Mouse (Mus musculus) hindbrain, embryonic 15.5 days (tissue): ENCODE measurements around the gene Lpcat1. TPM values are rescaled to one million over a fixed set of nuclear protein-coding genes. Genes with fewer than 3 reads are reported as not detected.
A peak's percentile ranks its signal among the peaks of the same experiment; 100 is the strongest.

Source experiments
- ATAC-seq: fragments of 200-750 bp; cut with Nextera tagmentation; 2 replicates; pipeline ENCODE4 v1.8.0; 2017; ENCODE audit warnings: low read depth, moderate number of reproducible peaks, moderate TSS enrichment; ENCODE audit not compliant: low FRiP score
- H3K27ac ChIP-seq: fragments of 300-500 bp; sonication (generic); replicated peaks from 2 replicates; pipeline ENCODE4 v1.5.1; 2015; ENCODE audit warnings: mild to moderate bottlenecking, inconsistent platforms
- H3K27me3 ChIP-seq: fragments of 300-500 bp; sonication (generic); 2 replicates; pipeline ENCODE4 v1.6.1; 2015; ENCODE audit warnings: control low read depth, inconsistent platforms
- H3K36me3 ChIP-seq: fragments of 300-500 bp; sonication (generic); 2 replicates; pipeline ENCODE4 v1.6.1; 2015; ENCODE audit warnings: control low read depth, inconsistent platforms
- H3K4me1 ChIP-seq: fragments of 300-500 bp; sonication (generic); replicated peaks from 2 replicates; pipeline ENCODE4 v1.6.1; 2015; ENCODE audit warnings: control low read depth, inconsistent platforms
- H3K4me2 ChIP-seq: fragments of 300-500 bp; sonication (generic); 2 replicates; pipeline ENCODE4 v1.6.1; 2015; ENCODE audit warnings: moderate library complexity, mild to moderate bottlenecking, inconsistent platforms
- H3K4me3 ChIP-seq: fragments of 300-500 bp; sonication (generic); 2 replicates; pipeline ENCODE4 v1.5.1; 2015; ENCODE audit warnings: mild to moderate bottlenecking, inconsistent platforms
- H3K9ac ChIP-seq: fragments of 300-500 bp; sonication (generic); 2 replicates; pipeline ENCODE4 v1.6.1; 2015; ENCODE audit warnings: inconsistent platforms
- H3K9me3 ChIP-seq: fragments of 300-500 bp; sonication (generic); 2 replicates; pipeline ENCODE4 v1.6.1; 2016; ENCODE audit warnings: control low read depth, inconsistent platforms
- WGBS: fragments of 180-500 bp; shearing (Covaris S2); methylation state at CpG from one replicate; pipeline ENCODE4 v1.1.7; 2015; 5-methylcytosine and 5-hydroxymethylcytosine counted together
- polyA plus RNA-seq: library from polyadenylated mRNA; unstranded; fragments of >200 nt; fragmentation: Nextera tagmentation; extraction: Ambion mirVana; gene quantifications from 2 replicates; pipeline ENCODE4 v1.2.1, GENCODE M21; 2015

The Lpcat1 gene
- polyA plus RNA-seq, result 68.1 and 74.3 TPM in 2 replicates

DNA sequence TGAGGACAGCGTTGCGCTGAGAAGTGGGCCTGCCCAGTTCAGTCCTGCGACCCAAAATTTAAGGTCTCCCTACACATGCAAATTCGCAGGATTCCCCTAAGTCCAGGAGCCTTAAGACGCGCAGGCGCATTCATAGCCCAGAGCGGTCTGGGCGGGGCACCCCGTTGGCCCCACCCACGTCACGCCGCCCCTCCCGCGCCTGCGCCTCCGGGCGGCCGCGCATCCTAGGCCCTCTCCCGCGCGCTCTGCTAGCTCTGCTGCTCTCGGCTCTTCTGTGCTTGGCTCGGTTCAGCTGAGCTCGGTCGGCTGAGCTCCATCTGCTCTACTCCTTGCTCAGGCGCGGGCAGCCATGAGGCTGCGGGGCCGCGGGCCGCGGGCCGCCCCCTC, at the start of gene Lpcat1:
Gene Lpcat1 (plus strand): TSS at position 164 of the 387 bp plus-strand sequence.
- H3K4me1 ChIP-seq, result peaks cover 35% of the 10 kb centered on the region
- no peaks in the 10 kb centered on the region for H3K9me3 ChIP-seq
- no peaks in the 10 kb centered on the region for H3K36me3 ChIP-seq
- H3K27ac ChIP-seq, result peak within 1 kb of the TSS; percentile 92
- peak within 1 kb of the TSS; percentile 61 for H3K4me3 ChIP-seq
- peak; percentile 96 for ATAC-seq
- peak within 1 kb of the TSS; percentile 80 for H3K4me2 ChIP-seq
- H3K27me3 ChIP-seq, result no peaks in the 10 kb centered on the region
- WGBS, result under 1% methylated on average over 35 of the region's 35 CpGs
- peak within 1 kb of the TSS; percentile 77 for H3K9ac ChIP-seq

GRCm38 (mm10) chr13:73417478-73418220, 49.3 kb upstream of the Lpcat1 start:
- no peak overlapping the region for H3K9ac ChIP-seq
- 30% methylated on average over 15 of the region's 15 CpGs for WGBS
- H3K27ac ChIP-seq, result no peak overlapping the region
- H3K36me3 ChIP-seq, result no peaks in the 10 kb centered on the region
- H3K4me1 ChIP-seq, result no peaks in the 10 kb centered on the region; the same call in 1 of the 2 replicates
- H3K27me3 ChIP-seq, result no peaks in the 10 kb centered on the region
- no peaks in the 10 kb centered on the region for H3K9me3 ChIP-seq
- peak; percentile 63; the same call in 1 of the 2 replicates for ATAC-seq
- no peak overlapping the region for H3K4me3 ChIP-seq
- no peak overlapping the region for H3K4me2 ChIP-seq

- 31% methylated on average over 12 of the region's 12 CpGs for WGBS
- no peak for ATAC-seq
- H3K27ac ChIP-seq, result no peak overlapping the region
These were observed 48.7 kb upstream of the Lpcat1 start for GRCm38 (mm10) chr13:73418297-73418696.

DNA sequence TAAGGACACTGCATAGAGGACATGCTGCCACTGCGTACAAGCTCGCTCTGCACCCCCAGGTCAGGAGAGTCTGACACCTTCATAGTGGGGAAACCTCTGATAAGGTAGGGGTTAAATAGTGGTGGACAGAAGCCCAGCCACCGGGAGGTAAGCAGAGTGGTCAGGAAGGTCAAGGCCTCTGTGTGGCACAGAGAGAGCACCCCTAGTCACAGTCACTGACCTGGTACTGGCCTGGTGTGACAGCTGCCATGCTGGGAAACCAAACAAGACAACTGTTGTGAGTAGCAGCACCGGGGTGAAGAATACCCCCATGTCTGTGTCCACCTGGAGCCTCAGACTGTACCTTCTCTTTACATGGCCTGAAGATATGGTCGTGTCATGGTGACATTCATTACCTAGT, 47.8 kb upstream of the Lpcat1 start:
- Histone ChIP-seq H3K36me3 (no peaks in the 10 kb centered on the region), H3K27ac (no peak overlapping the region), H3K27me3 (no peaks in the 10 kb centered on the region), H3K4me1 (no peaks in the 10 kb centered on the region; the same call in 1 of the 2 replicates), H3K9me3 (no peaks in the 10 kb centered on the region), H3K4me2 (no peak overlapping the region), H3K4me3 (no peak overlapping the region), H3K9ac (no peak overlapping the region)
- WGBS, result 67% methylated on average over 5 of the region's 5 CpGs
- ATAC-seq, result no peak

More at GRCm38 (mm10) chr13:73418297-73418696, 48.7 kb upstream of the Lpcat1 start:
- Histone ChIP-seq H3K9ac (no peak overlapping the region), H3K27me3 (no peaks in the 10 kb centered on the region), H3K9me3 (no peaks in the 10 kb centered on the region), H3K4me2 (no peak overlapping the region), H3K36me3 (no peaks in the 10 kb centered on the region), H3K4me1 (no peaks in the 10 kb centered on the region; the same call in 1 of the 2 replicates), H3K4me3 (no peak overlapping the region)

DNA sequence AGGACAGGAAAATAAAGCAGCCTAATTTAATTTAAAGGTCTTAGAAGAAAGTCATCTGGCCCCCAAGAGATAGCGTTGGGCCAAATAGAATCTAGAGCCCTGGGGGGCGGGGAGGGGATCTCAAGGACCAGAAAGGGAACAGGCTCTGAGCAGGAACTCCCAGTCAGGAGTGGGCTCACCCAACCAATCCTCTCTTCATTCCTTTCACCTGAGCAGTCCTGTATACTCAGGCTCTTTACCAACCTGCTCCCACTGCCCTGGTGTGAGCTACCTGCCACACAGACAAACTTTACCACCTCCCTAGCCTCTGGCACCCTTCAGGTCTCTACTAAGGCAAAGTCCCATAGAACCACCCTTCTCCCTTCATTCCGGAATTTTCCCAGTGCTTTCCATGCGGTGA, 44.0 kb upstream of the Lpcat1 start:
- Histone ChIP-seq H3K4me3 (no peak overlapping the region), H3K4me1 (peaks cover 7% of the 10 kb centered on the region; the same call in 1 of the 2 replicates), H3K36me3 (no peaks in the 10 kb centered on the region), H3K9me3 (no peaks in the 10 kb centered on the region), H3K4me2 (no peak overlapping the region), H3K9ac (no peak overlapping the region), H3K27me3 (no peaks in the 10 kb centered on the region), H3K27ac (no peak overlapping the region)
- WGBS, result 67% methylated on average over 4 of the region's 4 CpGs
- no peak for ATAC-seq

DNA sequence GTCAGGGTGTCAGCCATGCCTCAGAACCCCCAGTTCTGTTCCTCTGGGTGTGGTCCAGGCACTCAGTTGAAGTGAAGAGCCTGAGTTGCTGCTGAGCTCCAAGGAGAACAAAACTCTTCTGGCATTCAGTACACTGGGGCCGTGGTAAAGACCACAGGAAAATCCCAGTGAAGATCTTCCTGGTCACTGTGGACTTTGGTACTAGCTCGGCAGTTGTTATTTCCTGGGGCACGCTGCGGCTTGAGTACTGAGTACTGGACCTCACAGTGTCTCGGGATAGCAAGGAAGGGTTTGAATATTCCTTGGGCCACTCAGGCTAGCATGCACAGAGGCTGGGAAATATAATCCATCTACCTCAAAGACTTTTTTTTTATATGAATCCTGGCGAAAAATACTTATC, 42.0 kb upstream of the Lpcat1 start:
- Histone ChIP-seq H3K4me2 (no peak overlapping the region), H3K27me3 (no peaks in the 10 kb centered on the region), H3K36me3 (no peaks in the 10 kb centered on the region), H3K4me1 (peaks cover 7% of the 10 kb centered on the region; the same call in 1 of the 2 replicates), H3K9me3 (no peaks in the 10 kb centered on the region), H3K4me3 (no peak overlapping the region), H3K9ac (no peak overlapping the region), H3K27ac (no peak overlapping the region)
- no peak for ATAC-seq
- WGBS, result 74% methylated on average over 6 of the region's 6 CpGs

- Histone ChIP-seq H3K4me3 (no peak overlapping the region), H3K4me2 (peak overlapping the region; percentile 18), H3K9ac (0 out of 2 replicates have a peak overlapping the region, but pooled peaks have one; percentile 9), H3K27ac (no peak overlapping the region), H3K4me1 (peaks cover 7% of the 10 kb centered on the region; the same call in 1 of the 2 replicates), H3K9me3 (no peaks in the 10 kb centered on the region), H3K27me3 (no peaks in the 10 kb centered on the region), H3K36me3 (no peaks in the 10 kb centered on the region)
- WGBS, result 5% methylated on average over 11 of the region's 11 CpGs
- ATAC-seq, result peak; percentile 72; the same call in 1 of the 2 replicates
These were observed 41.0 kb upstream of the Lpcat1 start for GRCm38 (mm10) chr13:73425839-73426490.

DNA sequence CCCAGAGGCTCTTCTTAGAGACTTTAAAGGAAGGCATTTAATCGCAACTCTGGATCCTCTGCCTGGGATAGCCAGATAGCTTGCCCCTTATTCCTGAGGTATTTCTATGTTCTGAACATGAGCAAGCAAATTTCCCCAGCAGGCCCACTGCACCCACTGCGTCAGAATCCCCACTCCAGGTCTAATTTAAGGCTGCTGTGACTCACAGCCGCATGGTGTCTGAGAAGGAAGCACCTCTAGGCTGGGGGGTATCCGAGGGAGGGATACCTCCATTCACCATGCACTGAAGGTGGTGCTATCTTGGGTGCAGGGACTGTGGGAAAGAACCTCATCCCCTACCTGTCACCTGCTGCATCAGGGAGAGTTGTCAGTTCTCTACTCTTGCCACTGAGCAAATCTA, 40.4 kb upstream of the Lpcat1 start:
- Histone ChIP-seq H3K4me1 (peaks cover 7% of the 10 kb centered on the region; the same call in 1 of the 2 replicates), H3K27me3 (no peaks in the 10 kb centered on the region), H3K27ac (no peak overlapping the region), H3K4me2 (no peak overlapping the region), H3K9ac (no peak overlapping the region), H3K36me3 (no peaks in the 10 kb centered on the region), H3K9me3 (no peaks in the 10 kb centered on the region), H3K4me3 (no peak overlapping the region)
- 91% methylated on average over 4 of the region's 4 CpGs for WGBS
- no peak for ATAC-seq

DNA sequence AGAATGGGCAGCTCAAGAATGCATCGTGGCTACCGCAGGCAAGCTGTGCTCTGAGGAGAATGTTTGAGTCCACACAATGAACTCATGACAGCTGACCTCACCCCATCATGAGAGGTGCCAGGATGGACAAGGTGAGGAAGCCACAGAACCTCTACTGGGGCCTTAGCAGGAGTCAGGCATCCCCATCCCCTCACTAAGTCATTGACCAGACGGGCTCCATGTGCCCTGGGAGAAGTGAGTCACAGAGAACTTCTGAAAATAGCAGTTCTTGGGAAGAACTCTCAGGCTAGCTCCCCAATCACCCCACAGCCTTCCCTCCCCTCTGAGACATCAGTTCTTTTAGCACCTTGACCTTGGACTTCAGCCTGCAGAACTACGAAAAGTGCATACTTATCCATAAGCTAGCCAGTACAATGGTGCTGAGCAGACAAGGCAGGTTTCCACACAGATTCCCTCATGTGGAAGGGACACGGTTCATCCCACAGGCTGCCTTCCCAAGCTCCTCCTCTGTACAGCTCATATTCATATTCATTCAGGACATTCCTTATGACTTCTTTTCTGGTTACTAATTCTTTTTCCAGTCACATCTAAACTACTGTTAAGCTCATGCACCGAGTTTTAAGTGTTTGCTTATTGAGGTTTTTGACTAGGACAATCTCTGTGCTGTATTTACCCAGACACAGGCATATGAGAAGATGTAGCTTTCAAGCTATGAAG, 37.2 kb upstream of the Lpcat1 start:
- WGBS, result 78% methylated on average over 6 of the region's 6 CpGs
- no peaks in the 10 kb centered on the region for H3K27me3 ChIP-seq
- no peak overlapping the region for H3K9ac ChIP-seq
- ATAC-seq, result no peak
- H3K9me3 ChIP-seq, result no peaks in the 10 kb centered on the region
- no peaks in the 10 kb centered on the region for H3K36me3 ChIP-seq
- H3K4me2 ChIP-seq, result no peak overlapping the region
- no peak overlapping the region for H3K27ac ChIP-seq
- H3K4me3 ChIP-seq, result no peak overlapping the region
- peaks cover 7% of the 10 kb centered on the region; the same call in 1 of the 2 replicates for H3K4me1 ChIP-seq

DNA sequence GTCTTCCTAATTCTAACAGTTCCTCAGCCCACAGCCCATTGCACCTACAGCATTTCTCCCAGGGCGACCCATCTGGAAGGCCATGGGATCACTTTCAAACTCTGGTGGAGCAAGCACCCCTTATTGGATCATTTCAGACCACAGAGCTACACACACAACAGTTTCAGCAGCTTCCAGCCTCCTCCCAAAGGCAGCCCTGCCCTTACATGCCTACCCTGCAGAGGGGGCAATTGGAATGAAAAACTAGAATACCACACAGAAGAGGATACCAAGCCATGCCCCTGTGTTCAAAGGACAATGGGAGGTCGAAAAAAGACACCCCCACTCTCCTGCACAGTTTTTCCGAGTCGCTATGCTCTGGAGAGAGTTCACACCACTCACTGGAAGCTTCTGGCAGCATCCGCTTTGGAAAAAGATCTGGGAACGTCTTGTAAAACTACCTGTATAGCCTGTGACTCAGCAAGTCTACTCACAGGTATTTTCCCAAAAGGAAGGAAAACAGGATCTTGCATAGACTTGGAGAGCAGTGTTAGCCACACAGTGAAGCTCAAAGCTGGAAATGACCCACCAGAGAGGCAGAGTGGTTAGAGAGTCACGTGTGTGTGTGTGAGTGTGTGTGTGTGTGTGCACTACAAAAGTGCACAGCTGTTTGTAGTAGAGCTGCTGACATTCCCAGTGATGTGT, 34.4 kb upstream of the Lpcat1 start:
- Histone ChIP-seq H3K4me2 (no peak overlapping the region), H3K27ac (no peak overlapping the region), H3K9ac (no peak overlapping the region), H3K27me3 (no peaks in the 10 kb centered on the region), H3K36me3 (no peaks in the 10 kb centered on the region), H3K9me3 (no peaks in the 10 kb centered on the region), H3K4me1 (no peaks in the 10 kb centered on the region), H3K4me3 (no peak overlapping the region)
- ATAC-seq, result no peak
- WGBS, result 75% methylated on average over 7 of the region's 7 CpGs

DNA sequence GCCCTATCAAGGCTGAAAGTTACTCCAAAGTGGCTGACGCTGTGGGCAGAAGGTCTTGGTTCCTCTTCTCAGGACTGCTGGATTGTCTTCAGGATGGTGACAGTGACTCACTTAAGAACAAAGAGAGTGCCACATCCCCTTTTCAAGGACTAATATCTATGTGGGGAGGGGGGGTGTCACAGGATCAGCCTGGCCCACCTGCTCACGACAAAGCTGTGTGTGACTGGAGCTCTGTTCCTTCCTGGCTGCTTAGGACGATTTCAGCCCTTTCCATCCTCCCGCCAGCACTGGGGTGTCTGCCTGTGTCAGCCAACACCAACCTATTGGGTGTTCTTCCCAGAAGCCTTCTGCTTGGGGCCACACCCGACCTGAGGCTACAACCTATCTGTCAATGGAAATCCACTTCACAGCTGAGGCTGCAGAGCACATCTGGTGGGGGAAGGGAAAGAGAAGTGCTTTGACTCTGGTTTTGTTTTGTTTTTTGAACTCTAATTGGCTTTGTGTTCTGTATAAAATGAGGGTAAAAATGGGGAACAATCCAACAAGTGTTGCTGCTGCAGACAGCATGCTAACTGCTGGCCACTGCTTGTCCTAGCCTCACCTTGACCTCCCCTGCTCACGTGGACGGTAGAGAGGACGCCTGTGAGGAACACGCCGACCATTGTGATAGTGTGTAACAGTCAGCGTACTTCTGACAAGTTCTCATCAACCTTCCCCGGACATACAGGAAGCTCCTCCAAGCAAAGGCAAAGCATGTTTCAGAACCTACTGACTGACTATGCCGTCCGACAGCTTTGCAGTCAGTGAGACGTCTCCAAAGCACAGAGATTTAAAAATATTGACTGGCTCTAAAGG, 33.1 kb upstream of the Lpcat1 start:
- no peak for ATAC-seq
- WGBS, result 88% methylated on average over 15 of the region's 15 CpGs
- no peaks in the 10 kb centered on the region for H3K27me3 ChIP-seq
- no peaks in the 10 kb centered on the region for H3K36me3 ChIP-seq
- H3K9ac ChIP-seq, result no peak overlapping the region
- H3K4me2 ChIP-seq, result no peak overlapping the region
- H3K9me3 ChIP-seq, result no peaks in the 10 kb centered on the region
- H3K4me3 ChIP-seq, result no peak overlapping the region
- no peak overlapping the region for H3K27ac ChIP-seq
- H3K4me1 ChIP-seq, result no peaks in the 10 kb centered on the region
